Mouse (Mus musculus) spleen, adult 2 months (tissue): ENCODE measurements at regions not wholly inside any gene's neighbourhood (a gene's known extent, or its start where the extent isn't known, plus 50 kb on each side); places are given as distances from the start of the nearest gene placed in this dataset.

Source experiments
- CTCF ChIP-seq: fragments of 200-500 bp; IDR thresholded peaks from 2 replicates; pipeline ENCODE4 v1.5.1; 2011; ENCODE audit warnings: mild to moderate bottlenecking, inconsistent platforms; ENCODE audit not compliant: insufficient read depth, insufficient read length, insufficient replicate concordance; ENCODE audit errors: extremely low read depth
- POLR2A ChIP-seq: fragments of 200-500 bp; IDR thresholded peaks from 2 replicates; pipeline ENCODE4 v1.6.1; 2011; ENCODE audit warnings: low read depth, low read length, inconsistent platforms

- TF ChIP-seq CTCF, result no peak
- no peak for TF ChIP-seq POLR2A
Measured at GRCm38 (mm10) chr2:178584970-178585566, 154.7 kb downstream of the Cdh26 start.
